Mouse (Mus musculus): Measurements from ENCODE around the gene Thsd4. TPM values are rescaled to one million over a fixed set of nuclear protein-coding genes. Genes with fewer than 3 reads are reported as not detected.
"Not testable (repeated sequence)": the region's sequence is repeated elsewhere in the genome, so short reads cannot be mapped to it uniquely, and the experiment has no call there.

Thsd4 gene
- polyA plus RNA-seq, 1 experiment from 2014 or later, result 19.5 TPM

GRCm38 (mm10) chr9:59961201-59961955 lies 560.5 kb downstream of the Thsd4 start:
- Histone ChIP-seq H3K4me3 (no peak overlapping the region), H3K4me1 (peaks cover 37% of the 10 kb centered on the region), H3K9me3 (no peaks in the 10 kb centered on the region), H3K27me3 (ENCODE audit: insufficient read depth, poor library complexity, severe bottlenecking) (no peaks in the 10 kb centered on the region), H3K36me3 (no peaks in the 10 kb centered on the region), H3K27ac (no peak overlapping the region)
- no peak for DNase-seq (ENCODE audit: low spot score)
- 67% methylated on average over 14 of the region's 14 CpGs for WGBS

DNA sequence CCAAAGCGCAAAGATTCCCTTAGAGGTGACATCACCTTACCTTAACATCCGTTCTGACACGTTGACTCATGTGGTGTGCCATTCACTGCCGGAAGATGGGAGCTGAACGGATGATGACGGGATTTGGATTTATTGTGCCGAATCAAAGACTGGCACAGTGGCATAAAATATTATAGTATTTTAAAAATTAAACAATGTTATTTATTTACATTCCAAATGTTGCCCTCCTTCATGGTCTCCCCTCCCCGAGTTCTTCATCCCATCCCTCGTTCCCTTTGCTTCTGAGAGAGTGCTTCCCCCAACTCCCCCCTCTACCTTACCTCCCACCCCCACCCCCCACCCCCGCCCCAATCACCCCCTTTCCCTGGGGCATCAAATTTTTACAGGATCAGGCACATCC lies 561.3 kb downstream of the Thsd4 start, which contains the start of gene Nr2e3:
Gene Nr2e3 (minus strand): TSS at position 101 of the 400 bp plus-strand sequence.
- no peaks in the 10 kb centered on the region for H3K9me3 ChIP-seq
- H3K4me3 ChIP-seq, result no peak within 1 kb of the TSS
- peaks cover 32% of the 10 kb centered on the region for H3K4me1 ChIP-seq
- no peaks in the 10 kb centered on the region for H3K27me3 ChIP-seq (ENCODE audit: insufficient read depth, poor library complexity, severe bottlenecking)
- 87% methylated on average over 10 of the region's 10 CpGs for WGBS
- H3K27ac ChIP-seq, result no peak within 1 kb of the TSS
- no peaks in the 10 kb centered on the region for H3K36me3 ChIP-seq
- DNase-seq (ENCODE audit: low spot score), result no peak

- peak; percentile 95 for DNase-seq (ENCODE audit: low spot score)
- WGBS, result 3% methylated on average over 8 of the region's 8 CpGs
- peaks cover 26% of the 10 kb centered on the region for H3K4me1 ChIP-seq
- no peak overlapping the region for H3K4me3 ChIP-seq
- no peaks in the 10 kb centered on the region for H3K9me3 ChIP-seq
- no peak overlapping the region for H3K27ac ChIP-seq
- H3K36me3 ChIP-seq, result no peaks in the 10 kb centered on the region
- no peaks in the 10 kb centered on the region for H3K27me3 ChIP-seq (ENCODE audit: insufficient read depth, poor library complexity, severe bottlenecking)
Observed at GRCm38 (mm10) chr9:59959276-59959675, 562.6 kb downstream of the Thsd4 start.

DNA sequence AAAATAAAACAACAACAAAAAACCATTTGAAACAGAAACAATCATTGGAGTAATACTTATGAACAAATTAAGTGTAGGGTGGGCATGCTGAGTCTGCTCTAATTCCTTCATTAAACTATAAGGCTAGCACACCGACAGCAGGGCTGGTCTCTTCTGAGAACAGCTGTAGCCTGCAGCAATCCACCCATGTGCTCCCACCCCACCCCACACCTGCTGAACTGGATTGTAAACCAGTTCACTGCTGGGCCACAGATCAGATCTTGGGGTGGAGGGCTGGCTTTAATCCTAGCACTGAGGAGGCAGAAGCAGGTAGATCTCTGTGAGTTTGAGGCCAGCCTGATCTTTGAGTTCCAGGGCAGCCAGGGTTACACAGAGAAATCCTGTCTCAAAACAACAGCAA lies 563.7 kb downstream of the Thsd4 start:
- not testable (repeated sequence) for H3K27ac ChIP-seq; H3K27me3 ChIP-seq (ENCODE audit: insufficient read depth, poor library complexity, severe bottlenecking); H3K9me3 ChIP-seq; DNase-seq (ENCODE audit: low spot score); H3K4me3 ChIP-seq; H3K36me3 ChIP-seq
- 76% methylated on average over 1 of the region's 1 CpGs for whole genome bisulfite sequencing
- peaks cover 25% of the 10 kb centered on the region for H3K4me1 ChIP-seq

DNA sequence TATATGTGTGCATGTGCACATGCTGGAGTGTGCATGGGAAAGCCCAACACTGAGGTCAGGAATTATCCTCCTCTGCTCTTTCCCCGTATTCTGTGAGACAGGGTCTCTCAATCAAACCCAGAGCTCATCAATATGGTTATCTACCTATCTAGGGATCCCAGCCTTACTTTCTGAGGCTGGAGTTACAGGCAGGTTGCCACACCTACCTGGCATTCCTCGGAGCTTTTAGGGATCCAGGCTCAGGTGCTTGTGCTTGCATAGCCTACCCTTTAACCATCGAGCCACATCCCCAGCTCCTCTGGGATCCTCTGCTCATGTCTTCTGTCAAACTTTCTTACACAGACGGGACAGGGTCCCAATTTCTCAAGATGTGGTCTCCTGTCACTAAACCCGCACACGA lies 565.4 kb downstream of the Thsd4 start:
- peaks cover 5% of the 10 kb centered on the region; the same call in 1 of the 2 replicates for H3K27me3 ChIP-seq (ENCODE audit: insufficient read depth, poor library complexity, severe bottlenecking)
- WGBS, result 50% methylated on average over 6 of the region's 6 CpGs
- H3K36me3 ChIP-seq, result no peaks in the 10 kb centered on the region
- H3K4me3 ChIP-seq, result no peak overlapping the region
- H3K27ac ChIP-seq, result peak overlapping the region; percentile 25; the same call in 1 of the 2 replicates
- no peak for DNase-seq (ENCODE audit: low spot score)
- no peaks in the 10 kb centered on the region for H3K9me3 ChIP-seq
- peaks cover 28% of the 10 kb centered on the region for H3K4me1 ChIP-seq

DNA sequence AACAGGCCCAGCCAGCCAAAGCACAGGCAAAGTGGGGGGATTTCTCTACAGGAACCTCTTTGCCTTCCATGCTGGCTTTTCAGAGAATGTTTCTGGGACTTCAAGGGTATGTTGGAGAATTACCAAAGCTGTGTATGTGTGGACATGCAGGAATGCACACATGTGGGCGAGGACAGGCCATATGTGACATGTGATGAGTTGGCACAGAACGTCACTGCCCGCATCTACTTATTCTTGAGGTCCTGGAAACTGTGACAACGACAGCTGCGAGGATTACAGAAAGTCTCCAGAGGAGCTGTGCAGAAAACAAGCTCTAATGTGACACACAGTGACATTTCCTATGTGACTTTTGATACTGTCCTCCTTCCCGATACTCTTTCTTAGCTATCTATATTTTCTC lies 566.2 kb downstream of the Thsd4 start:
- DNase-seq (ENCODE audit: low spot score), result no peak
- Histone ChIP-seq H3K4me3 (no peak overlapping the region), H3K27ac (peak overlapping the region; percentile 25; the same call in 1 of the 2 replicates), H3K36me3 (no peaks in the 10 kb centered on the region), H3K4me1 (peaks cover 28% of the 10 kb centered on the region), H3K9me3 (no peaks in the 10 kb centered on the region), H3K27me3 (ENCODE audit: insufficient read depth, poor library complexity, severe bottlenecking) (peaks cover 8% of the 10 kb centered on the region; the same call in 1 of the 2 replicates)
- 47% methylated on average over 6 of the region's 6 CpGs for WGBS

DNA sequence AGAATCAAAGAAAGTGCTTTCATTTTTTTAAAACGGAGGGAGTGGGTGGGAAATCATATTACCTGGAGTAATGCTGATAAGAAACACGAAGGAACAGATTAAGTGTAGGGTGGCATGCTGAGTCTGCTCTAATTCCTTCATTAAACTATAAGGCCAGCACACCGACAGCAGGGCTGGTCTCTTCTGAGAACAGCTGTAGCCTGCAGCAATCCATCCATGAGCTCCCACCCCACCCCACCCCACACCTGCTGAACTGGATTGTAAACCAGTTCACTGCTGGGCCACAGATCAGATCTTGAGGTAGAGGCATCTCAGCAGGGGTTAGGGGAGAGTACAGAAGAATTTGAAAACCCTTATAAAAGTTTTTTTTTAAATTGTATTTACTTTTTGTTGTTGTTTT lies 566.6 kb downstream of the Thsd4 start:
- Histone ChIP-seq H3K4me1 (peaks cover 28% of the 10 kb centered on the region), H3K9me3 (no peaks in the 10 kb centered on the region), H3K27ac (no peak overlapping the region), H3K4me3 (no peak overlapping the region), H3K36me3 (no peaks in the 10 kb centered on the region), H3K27me3 (ENCODE audit: insufficient read depth, poor library complexity, severe bottlenecking) (peaks cover 8% of the 10 kb centered on the region; the same call in 1 of the 2 replicates)
- DNase-seq (ENCODE audit: low spot score), result no peak
- WGBS, result 65% methylated on average over 3 of the region's 3 CpGs

GRCm38 (mm10) chr9:59953556-59953955 lies 568.3 kb downstream of the Thsd4 start:
- no peaks in the 10 kb centered on the region for H3K9me3 ChIP-seq
- H3K4me3 ChIP-seq, result no peak overlapping the region
- peaks cover 34% of the 10 kb centered on the region for H3K4me1 ChIP-seq
- no peak for DNase-seq (ENCODE audit: low spot score)
- H3K27ac ChIP-seq, result no peak overlapping the region
- H3K36me3 ChIP-seq, result no peaks in the 10 kb centered on the region
- 80% methylated on average over 7 of the region's 7 CpGs for WGBS
- peaks cover 14% of the 10 kb centered on the region; the same call in 1 of the 2 replicates for H3K27me3 ChIP-seq (ENCODE audit: insufficient read depth, poor library complexity, severe bottlenecking)

DNA sequence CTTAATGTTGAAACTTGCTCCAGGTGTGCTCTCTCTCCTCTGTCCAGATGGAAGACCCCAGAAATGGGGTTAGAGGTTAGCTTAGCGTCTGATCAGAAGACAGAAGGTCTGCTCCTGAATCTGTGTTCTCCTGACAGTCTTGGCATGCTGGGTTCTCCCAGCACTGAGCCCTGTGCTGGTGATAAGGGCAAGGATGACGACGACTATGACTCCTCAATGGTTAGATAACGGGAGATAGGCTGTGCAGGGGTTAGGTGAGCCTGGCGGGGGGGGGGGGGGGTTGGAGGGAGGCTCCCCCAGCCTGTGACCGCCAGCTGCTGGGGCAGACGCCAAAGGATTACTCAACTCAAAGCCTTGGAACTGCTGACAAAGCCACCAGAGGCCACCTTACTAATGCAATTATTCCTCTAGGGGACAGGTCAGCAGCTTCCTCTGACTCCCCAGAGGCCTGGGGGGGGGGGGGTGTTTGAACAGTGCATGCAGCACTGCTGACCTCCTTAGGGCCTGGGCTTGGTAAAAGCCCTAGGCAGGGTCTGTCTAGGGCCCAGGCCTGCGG lies 569.3 kb downstream of the Thsd4 start:
- WGBS, result 31% methylated on average over 8 of the region's 8 CpGs
- DNase-seq (ENCODE audit: low spot score), result no peak
- H3K4me3 ChIP-seq, result no peak overlapping the region
- peaks cover 37% of the 10 kb centered on the region for H3K4me1 ChIP-seq
- no peaks in the 10 kb centered on the region for H3K9me3 ChIP-seq
- H3K36me3 ChIP-seq, result no peaks in the 10 kb centered on the region
- H3K27ac ChIP-seq, result peak overlapping the region; percentile 16; the same call in 1 of the 2 replicates
- peaks cover 19% of the 10 kb centered on the region; the same call in 1 of the 2 replicates for H3K27me3 ChIP-seq (ENCODE audit: insufficient read depth, poor library complexity, severe bottlenecking)

DNA sequence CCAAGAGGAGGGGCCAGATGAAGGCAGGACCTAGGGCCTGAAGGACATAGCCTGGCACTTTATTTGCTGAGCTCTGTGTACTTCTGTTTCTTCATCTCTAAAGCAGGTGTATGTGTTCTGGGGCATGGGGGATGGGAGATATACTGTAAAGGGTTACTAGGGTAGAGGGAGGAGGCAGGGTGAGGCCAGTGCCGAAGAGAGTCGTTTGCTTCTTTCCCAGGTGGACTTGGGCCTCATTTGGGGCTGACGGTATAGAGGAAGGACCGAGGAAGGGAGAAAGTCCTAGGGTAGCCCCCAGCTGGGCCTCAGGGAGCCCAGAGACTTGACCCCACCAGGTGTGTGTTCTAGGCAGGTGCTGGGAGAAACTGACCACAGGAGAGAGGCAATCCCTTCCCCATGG lies 569.9 kb downstream of the Thsd4 start:
- 79% methylated on average over 4 of the region's 4 CpGs for WGBS
- H3K36me3 ChIP-seq, result no peaks in the 10 kb centered on the region

GRCm38 (mm10) chr9:59951001-59951750 lies 570.7 kb downstream of the Thsd4 start:
- Histone ChIP-seq H3K27ac (no peak overlapping the region), H3K4me3 (no peak overlapping the region), H3K9me3 (no peaks in the 10 kb centered on the region), H3K27me3 (ENCODE audit: insufficient read depth, poor library complexity, severe bottlenecking) (peaks cover 27% of the 10 kb centered on the region; the same call in 1 of the 2 replicates), H3K4me1 (peaks cover 33% of the 10 kb centered on the region), H3K36me3 (no peaks in the 10 kb centered on the region)
- WGBS, result 81% methylated on average over 9 of the region's 9 CpGs
- DNase-seq (ENCODE audit: low spot score), result no peak

More for the DNA sequence above, 569.9 kb downstream of the Thsd4 start:
- H3K4me1 ChIP-seq, result peaks cover 37% of the 10 kb centered on the region
- no peak overlapping the region for H3K4me3 ChIP-seq
- no peak for DNase-seq (ENCODE audit: low spot score)
- peaks cover 24% of the 10 kb centered on the region; the same call in 1 of the 2 replicates for H3K27me3 ChIP-seq (ENCODE audit: insufficient read depth, poor library complexity, severe bottlenecking)
- H3K27ac ChIP-seq, result no peak overlapping the region
- no peaks in the 10 kb centered on the region for H3K9me3 ChIP-seq

- H3K36me3 ChIP-seq, result no peaks in the 10 kb centered on the region
- H3K4me3 ChIP-seq, result no peak overlapping the region
- 83% methylated on average over 5 of the region's 5 CpGs for WGBS
- no peak overlapping the region for H3K27ac ChIP-seq
- H3K9me3 ChIP-seq, result no peaks in the 10 kb centered on the region
- H3K4me1 ChIP-seq, result peaks cover 27% of the 10 kb centered on the region
- DNase-seq (ENCODE audit: low spot score), result no peak
- H3K27me3 ChIP-seq (ENCODE audit: insufficient read depth, poor library complexity, severe bottlenecking), result peaks cover 27% of the 10 kb centered on the region; the same call in 1 of the 2 replicates
Observed at GRCm38 (mm10) chr9:59949981-59950380, 571.9 kb downstream of the Thsd4 start.

GRCm38 (mm10) chr9:59949511-59949910 lies 572.3 kb downstream of the Thsd4 start:
- 76% methylated on average over 6 of the region's 6 CpGs for WGBS
- peaks cover 27% of the 10 kb centered on the region; the same call in 1 of the 2 replicates for H3K27me3 ChIP-seq (ENCODE audit: insufficient read depth, poor library complexity, severe bottlenecking)

More at GRCm38 (mm10) chr9:59949511-59949910, 572.3 kb downstream of the Thsd4 start:
- no peak for DNase-seq (ENCODE audit: low spot score)
- H3K4me3 ChIP-seq, result no peak overlapping the region
- no peaks in the 10 kb centered on the region for H3K36me3 ChIP-seq
- H3K9me3 ChIP-seq, result no peaks in the 10 kb centered on the region
- H3K27ac ChIP-seq, result no peak overlapping the region
- peaks cover 27% of the 10 kb centered on the region for H3K4me1 ChIP-seq
